Mouse (Mus musculus) C2C12 (cell line): ENCODE data around the gene Maf. TPM values are rescaled to one million over a fixed set of nuclear protein-coding genes. Genes with fewer than 3 reads are reported as not detected.

Experiments
- H3K27me3 ChIP-seq: one replicate; pipeline ENCODE4 v1.6.1; 2011; ENCODE audit not compliant: control insufficient read depth, insufficient read depth, insufficient read length
- H3K36me3 ChIP-seq: one replicate; pipeline ENCODE4 v1.6.1; 2011; ENCODE audit not compliant: control insufficient read depth, insufficient read depth
- H3K4me3 ChIP-seq: one replicate; pipeline ENCODE4 v1.5.1; 2011; ENCODE audit warnings: mild to moderate bottlenecking, control low read depth; ENCODE audit not compliant: poor library complexity, insufficient read depth, severe bottlenecking
- H3K79me2 ChIP-seq: one replicate; pipeline ENCODE4 v1.6.1; 2011; ENCODE audit not compliant: control insufficient read depth, insufficient read depth
- H3K79me3 ChIP-seq: one replicate; pipeline ENCODE4 v1.6.1; 2011; ENCODE audit warnings: low read depth, control low read depth
- H3ac ChIP-seq: one replicate; pipeline ENCODE3; 2011; ENCODE audit warnings: low read depth; ENCODE audit not compliant: control insufficient read depth, insufficient read length
- CEBPB ChIP-seq: IDR thresholded peaks from one replicate; pipeline ENCODE4 v1.6.1; 2011; ENCODE audit warnings: low read depth, mild to moderate bottlenecking, control low read depth, moderate library complexity
- CTCF ChIP-seq: IDR thresholded peaks from one replicate; pipeline ENCODE4 v1.5.1; 2011; ENCODE audit not compliant: control insufficient read depth, insufficient read depth, insufficient read length
- FOSL1 ChIP-seq: IDR thresholded peaks from one replicate; pipeline ENCODE4 v1.8.0; 2011; ENCODE audit warnings: mild to moderate bottlenecking, low read length; ENCODE audit not compliant: poor library complexity, insufficient read depth, severe bottlenecking
- MAX ChIP-seq: IDR thresholded peaks from one replicate; pipeline ENCODE4 v1.6.1; 2011; ENCODE audit warnings: mild to moderate bottlenecking, control low read depth
- MYOD1 ChIP-seq: IDR thresholded peaks from one replicate; pipeline ENCODE4 v1.6.1; 2011; ENCODE audit warnings: low read depth; ENCODE audit not compliant: control insufficient read depth, insufficient read length
- MYOG ChIP-seq: IDR thresholded peaks from one replicate; pipeline ENCODE4 v1.6.1; 2011; ENCODE audit not compliant: control insufficient read depth, insufficient read length; ENCODE audit errors: extremely low read depth
- USF1 ChIP-seq: IDR thresholded peaks from one replicate; pipeline ENCODE4 v1.6.1; 2011; ENCODE audit warnings: low read depth, mild to moderate bottlenecking, control low read depth, moderate library complexity
- polyA plus RNA-seq: library from polyadenylated mRNA; unstranded; fragments of >200 nt; fragmentation: generic; extraction: Trizol; gene quantifications from one replicate; pipeline ENCODE4 v1.2.1, GENCODE M21; 2012; ENCODE audit warnings: missing spikeins

Maf gene
- polyA plus RNA-seq, 1 experiment, result 0.60 TPM

GRCm38 (mm10) chr8:115709931-115710330 lies 2.3 kb upstream of the Maf start:
- no peak overlapping the region for H3ac ChIP-seq
- no peaks in the 10 kb centered on the region for H3K79me3 ChIP-seq
- no peaks in the 10 kb centered on the region for H3K79me2 ChIP-seq
- H3K4me3 ChIP-seq, result no peak overlapping the region
- H3K27me3 ChIP-seq, result no peaks in the 10 kb centered on the region
- no peak for TF ChIP-seq CEBPB
- TF ChIP-seq USF1, result no peak
- no peak for TF ChIP-seq CTCF
- no peak for TF ChIP-seq MAX
- TF ChIP-seq MYOG, result no peak
- no peak for TF ChIP-seq MYOD1
- TF ChIP-seq FOSL1, result no peak
- no peaks in the 10 kb centered on the region for H3K36me3 ChIP-seq

GRCm38 (mm10) chr8:115708936-115709780 lies 1.6 kb upstream of the Maf start:
- Histone ChIP-seq H3K36me3 (no peaks in the 10 kb centered on the region), H3K4me3 (no peak overlapping the region), H3K79me2 (no peaks in the 10 kb centered on the region), H3ac (no peak overlapping the region), H3K27me3 (no peaks in the 10 kb centered on the region), H3K79me3 (no peaks in the 10 kb centered on the region)
- TF ChIP-seq USF1 (no peak), MAX (no peak), MYOG (no peak), CEBPB (no peak), MYOD1 (no peak), FOSL1 (no peak), CTCF (no peak)

- peak overlapping the region; percentile 31 for H3K4me3 ChIP-seq
- H3K27me3 ChIP-seq, result no peaks in the 10 kb centered on the region
- TF ChIP-seq MAX (no peak), CEBPB (no peak), FOSL1 (no peak), MYOD1 (no peak), CTCF (no peak), MYOG (no peak), USF1 (no peak)
These were observed 498 bp downstream of the Maf start for GRCm38 (mm10) chr8:115706861-115707730.

GRCm38 (mm10) chr8:115706411-115706860 lies 1.2 kb downstream of the Maf start:
- Histone ChIP-seq H3K27me3 (no peaks in the 10 kb centered on the region), H3K79me2 (no peaks in the 10 kb centered on the region), H3ac (peak overlapping the region; percentile 45), H3K4me3 (peak overlapping the region; percentile 31), H3K79me3 (no peaks in the 10 kb centered on the region), H3K36me3 (no peaks in the 10 kb centered on the region)
- TF ChIP-seq FOSL1 (no peak), USF1 (no peak), CEBPB (no peak), MYOG (no peak), MYOD1 (no peak), CTCF (no peak), MAX (no peak)

More at GRCm38 (mm10) chr8:115706861-115707730, 498 bp downstream of the Maf start:
- H3K79me2 ChIP-seq, result no peaks in the 10 kb centered on the region
- no peaks in the 10 kb centered on the region for H3K36me3 ChIP-seq
- peak overlapping the region; percentile 7 for H3ac ChIP-seq
- no peaks in the 10 kb centered on the region for H3K79me3 ChIP-seq

- no peak for TF ChIP-seq MYOG
- no peak for TF ChIP-seq CEBPB
- TF ChIP-seq MAX, result no peak
- TF ChIP-seq CTCF, result no peak
- no peak for TF ChIP-seq USF1
- no peak for TF ChIP-seq MYOD1
- no peak for TF ChIP-seq FOSL1
- Histone ChIP-seq H3K36me3 (no peaks in the 10 kb centered on the region), H3ac (no peak overlapping the region), H3K79me2 (no peaks in the 10 kb centered on the region), H3K4me3 (no peak overlapping the region), H3K27me3 (no peaks in the 10 kb centered on the region), H3K79me3 (no peaks in the 10 kb centered on the region)
These were observed 1.9 kb downstream of the Maf start for GRCm38 (mm10) chr8:115705591-115706110.
